Mouse (Mus musculus) spleen, adult 2 months (tissue): ENCODE results near the gene Vmn1r43.

Experiments
- CTCF ChIP-seq: fragments of 200-500 bp; IDR thresholded peaks from 2 replicates; pipeline ENCODE4 v1.5.1; 2011; ENCODE audit warnings: mild to moderate bottlenecking, inconsistent platforms; ENCODE audit not compliant: insufficient read depth, insufficient read length, insufficient replicate concordance; ENCODE audit errors: extremely low read depth
- POLR2A ChIP-seq: fragments of 200-500 bp; IDR thresholded peaks from 2 replicates; pipeline ENCODE4 v1.6.1; 2011; ENCODE audit warnings: low read depth, low read length, inconsistent platforms

GRCm38 (mm10) chr6:89859839-89860238, 16.4 kb downstream of the Vmn1r43 start:
- TF ChIP-seq POLR2A (no peak), CTCF (no peak)
